Mouse (Mus musculus) liver, embryonic 16.5 days (tissue): ENCODE data around the gene Cacna2d2. TPM values are rescaled to one million over a fixed set of nuclear protein-coding genes. Genes with fewer than 3 reads are reported as not detected.
A peak's percentile ranks its signal among the peaks of the same experiment; 100 is the strongest.
"Not testable (repeated sequence)": the region's sequence is repeated elsewhere in the genome, so short reads cannot be mapped to it uniquely, and the experiment has no call there.

ENCODE experiments used
- ATAC-seq: fragments of 200-750 bp; cut with Nextera tagmentation; 2 replicates; pipeline ENCODE4 v1.8.0; 2017; ENCODE audit warnings: low read depth, mild to moderate bottlenecking, moderate number of reproducible peaks, moderate library complexity
- H3K27ac ChIP-seq: fragments of 300-500 bp; sonication (generic); 2 replicates; pipeline ENCODE4 v1.5.1; 2014; ENCODE audit warnings: mild to moderate bottlenecking, low read length
- H3K27me3 ChIP-seq: fragments of 300-500 bp; sonication (generic); 2 replicates; pipeline ENCODE4 v1.6.1; 2014; ENCODE audit warnings: low read depth, low read length, mixed read lengths; ENCODE audit not compliant: control insufficient read depth, insufficient read depth
- H3K36me3 ChIP-seq: fragments of 300-500 bp; sonication (generic); 2 replicates; pipeline ENCODE4 v1.6.1; 2014; ENCODE audit warnings: mild to moderate bottlenecking; ENCODE audit not compliant: control insufficient read depth, insufficient read depth
- H3K4me1 ChIP-seq: fragments of 300-500 bp; sonication (generic); 2 replicates; pipeline ENCODE4 v1.6.1; 2014; ENCODE audit warnings: low read depth, low read length, mixed read lengths; ENCODE audit not compliant: control insufficient read depth
- H3K4me2 ChIP-seq: fragments of 300-500 bp; sonication (generic); 2 replicates; pipeline ENCODE4 v1.6.1; 2014; ENCODE audit warnings: low read depth, low read length, mixed read lengths
- H3K4me3 ChIP-seq: fragments of 300-500 bp; sonication (generic); 2 replicates; pipeline ENCODE4 v1.5.1; 2014; ENCODE audit warnings: low read depth, mild to moderate bottlenecking, low read length
- H3K9ac ChIP-seq: fragments of 300-500 bp; sonication (generic); 2 replicates; pipeline ENCODE4 v1.6.1; 2014; ENCODE audit warnings: low read depth, low read length
- H3K9me3 ChIP-seq: fragments of 300-500 bp; sonication (generic); replicated peaks from 2 replicates; pipeline ENCODE4 v1.6.1; 2016; ENCODE audit warnings: low read length; ENCODE audit not compliant: control insufficient read depth
- WGBS: fragments of 180-500 bp; shearing (Covaris S2); extraction: QIAGEN DNeasy Blood & Tissue Kit; methylation state at CpG from one replicate; pipeline ENCODE4 v1.1.7; 2014; ENCODE audit not compliant: insufficient replicate concordance; 5-methylcytosine and 5-hydroxymethylcytosine counted together
- polyA plus RNA-seq: library from polyadenylated mRNA; unstranded; fragments of >200 nt; fragmentation: Nextera tagmentation; extraction: Ambion mirVana; gene quantifications from 2 replicates; pipeline ENCODE4 v1.2.1, GENCODE M21; 2015

Cacna2d2 gene
- polyA plus RNA-seq, 1 experiment from 2014 or later = not detected

- not testable (repeated sequence) for H3K27ac ChIP-seq
These were observed 174.4 kb downstream of the Cacna2d2 start for GRCm38 (mm10) chr9:107573774-107574173.

GRCm38 (mm10) chr9:107575579-107576356, 176.4 kb downstream of the Cacna2d2 start:
- peaks cover 56% of the 10 kb centered on the region for H3K4me1 ChIP-seq

More at GRCm38 (mm10) chr9:107573774-107574173, 174.4 kb downstream of the Cacna2d2 start:
- H3K4me3 ChIP-seq, H3K36me3 ChIP-seq, H3K9ac ChIP-seq, H3K4me2 ChIP-seq, H3K27me3 ChIP-seq, ATAC-seq, H3K9me3 ChIP-seq: not testable (repeated sequence)
- WGBS = 76% methylated on average over 6 of the region's 6 CpGs
- H3K4me1 ChIP-seq = peaks cover 59% of the 10 kb centered on the region

GRCm38 (mm10) chr9:107576357-107577107, 177.1 kb downstream of the Cacna2d2 start, which contains the start of gene Hyal1:
Gene Hyal1, plus strand, starts transcription at chr9:107576927.
- Histone ChIP-seq H3K9me3 (no peaks in the 10 kb centered on the region), H3K4me1 (peaks cover 52% of the 10 kb centered on the region), H3K4me2 (peak within 1 kb of the TSS; percentile 73), H3K27me3 (no peaks in the 10 kb centered on the region), H3K4me3 (peak within 1 kb of the TSS; percentile 57), H3K36me3 (peaks cover 4% of the 10 kb centered on the region), H3K9ac (peak within 1 kb of the TSS; percentile 62), H3K27ac (peak within 1 kb of the TSS; percentile 79)
- peak; percentile 78 for ATAC-seq
- 26% methylated on average over 16 of the region's 16 CpGs for WGBS

More at GRCm38 (mm10) chr9:107575579-107576356, 176.4 kb downstream of the Cacna2d2 start:
- Histone ChIP-seq H3K27ac (peak overlapping the region; percentile 79), H3K9ac (no peak overlapping the region), H3K4me3 (no peak overlapping the region), H3K27me3 (no peaks in the 10 kb centered on the region), H3K9me3 (no peaks in the 10 kb centered on the region), H3K4me2 (no peak overlapping the region), H3K36me3 (peaks cover 4% of the 10 kb centered on the region)
- 71% methylated on average over 14 of the region's 14 CpGs for WGBS
- no peak for ATAC-seq

GRCm38 (mm10) chr9:107577871-107578270, 178.5 kb downstream of the Cacna2d2 start:
- no peak overlapping the region for H3K4me2 ChIP-seq

GRCm38 (mm10) chr9:107578587-107578986, 179.2 kb downstream of the Cacna2d2 start, which contains the start of gene Naa80:
Gene Naa80, plus strand, starts transcription at chr9:107578887.
- Histone ChIP-seq H3K4me1 (peaks cover 49% of the 10 kb centered on the region), H3K27me3 (no peaks in the 10 kb centered on the region), H3K36me3 (peaks cover 7% of the 10 kb centered on the region), H3K27ac (peak within 1 kb of the TSS; percentile 92), H3K4me2 (no peak within 1 kb of the TSS), H3K4me3 (no peak within 1 kb of the TSS), H3K9ac (no peak within 1 kb of the TSS), H3K9me3 (no peaks in the 10 kb centered on the region)
- no peak for ATAC-seq
- WGBS = 68% methylated on average over 3 of the region's 3 CpGs

More at GRCm38 (mm10) chr9:107577871-107578270, 178.5 kb downstream of the Cacna2d2 start:
- Histone ChIP-seq H3K4me3 (no peak overlapping the region), H3K27me3 (no peaks in the 10 kb centered on the region), H3K36me3 (no peaks in the 10 kb centered on the region; the same call in 1 of the 2 replicates), H3K27ac (no peak overlapping the region), H3K9ac (no peak overlapping the region), H3K9me3 (no peaks in the 10 kb centered on the region), H3K4me1 (peaks cover 52% of the 10 kb centered on the region)
- WGBS = 87% methylated on average over 10 of the region's 10 CpGs
- no peak for ATAC-seq

Other genes with a start within 250 kb of the Cacna2d2 start
- 0.02 and 0.04 TPM in 2 replicates for gene Dock3, start 167.7 kb upstream of the Cacna2d2 start, polyA plus RNA-seq
- 8.4 and 9.9 TPM in 2 replicates for gene Mapkapk3, start 109.7 kb upstream of the Cacna2d2 start, polyA plus RNA-seq
- 10.0 and 10.7 TPM in 2 replicates for gene Cish, start 103.6 kb upstream of the Cacna2d2 start, polyA plus RNA-seq
- gene Hemk1, start 61.3 kb upstream of the Cacna2d2 start, polyA plus RNA-seq = 2.9 TPM in 2 replicates
- gene 6430571L13Rik, start 59.0 kb upstream of the Cacna2d2 start, polyA plus RNA-seq = 0.07 and 0.18 TPM in 2 replicates
- 14.3 and 14.7 TPM in 2 replicates for gene Tmem115, start 134.3 kb downstream of the Cacna2d2 start, polyA plus RNA-seq
- gene Cyb561d2, start 142.6 kb downstream of the Cacna2d2 start, polyA plus RNA-seq = 10.6 and 11.2 TPM in 2 replicates
- 12.1 and 12.5 TPM in 2 replicates for gene Nprl2, start 142.6 kb downstream of the Cacna2d2 start, polyA plus RNA-seq
- 1.7 and 2.4 TPM in 2 replicates for gene Zmynd10, start 147.7 kb downstream of the Cacna2d2 start, polyA plus RNA-seq
- gene Rassf1, start 151.9 kb downstream of the Cacna2d2 start, polyA plus RNA-seq = 15.9 and 16.5 TPM in 2 replicates
- gene Tusc2, start 163.6 kb downstream of the Cacna2d2 start, polyA plus RNA-seq = 29.1 and 29.4 TPM in 2 replicates
- 48.9 and 50.2 TPM in 2 replicates for gene Hyal2, start 168.3 kb downstream of the Cacna2d2 start, polyA plus RNA-seq
- 3.3 and 3.8 TPM in 2 replicates for gene Hyal1, start 177.3 kb downstream of the Cacna2d2 start, polyA plus RNA-seq
- 10.5 and 14.1 TPM in 2 replicates for gene Naa80, start 179.3 kb downstream of the Cacna2d2 start, polyA plus RNA-seq
- gene Hyal3, start 181.2 kb downstream of the Cacna2d2 start, polyA plus RNA-seq = 0.89 and 0.96 TPM in 2 replicates
- gene Ifrd2, start 188.0 kb downstream of the Cacna2d2 start, polyA plus RNA-seq = 145 and 166 TPM in 2 replicates
- 0.33 and 1.4 TPM in 2 replicates for gene Sema3b, start 209.6 kb downstream of the Cacna2d2 start, polyA plus RNA-seq
- 144 and 153 TPM in 2 replicates for gene Gnai2, start 235.8 kb downstream of the Cacna2d2 start, polyA plus RNA-seq